Mouse (Mus musculus) heart, embryonic 15.5 days (tissue): Measurements from ENCODE around the gene Sucla2. TPM values are rescaled to one million over a fixed set of nuclear protein-coding genes. Genes with fewer than 3 reads are reported as not detected.
A peak's percentile ranks its signal among the peaks of the same experiment; 100 is the strongest.

Experiments
- ATAC-seq: fragments of 200-750 bp; cut with Nextera tagmentation; replicated peaks from 2 replicates; pipeline ENCODE4 v1.8.0; 2017; ENCODE audit warnings: low read depth, moderate TSS enrichment; ENCODE audit not compliant: insufficient number of reproducible peaks, insufficient read depth, low FRiP score
- H3K27ac ChIP-seq: fragments of 300-500 bp; sonication (generic); 2 replicates; pipeline ENCODE4 v1.5.1; 2015; ENCODE audit warnings: mild to moderate bottlenecking, inconsistent platforms
- H3K27me3 ChIP-seq: fragments of 300-500 bp; sonication (generic); 2 replicates; pipeline ENCODE4 v1.6.1; 2015; ENCODE audit warnings: inconsistent platforms
- H3K36me3 ChIP-seq: fragments of 300-500 bp; sonication (generic); 2 replicates; pipeline ENCODE4 v1.6.1; 2015; ENCODE audit warnings: mild to moderate bottlenecking, inconsistent platforms
- H3K4me1 ChIP-seq: fragments of 300-500 bp; sonication (generic); replicated peaks from 2 replicates; pipeline ENCODE4 v1.6.1; 2015; ENCODE audit warnings: inconsistent platforms
- H3K4me2 ChIP-seq: fragments of 300-500 bp; sonication (generic); 2 replicates; pipeline ENCODE4 v1.6.1; 2015; ENCODE audit warnings: inconsistent platforms, mild to moderate bottlenecking, moderate library complexity
- H3K4me3 ChIP-seq: fragments of 300-500 bp; sonication (generic); 2 replicates; pipeline ENCODE4 v1.5.1; 2015; ENCODE audit warnings: mild to moderate bottlenecking, inconsistent platforms
- H3K9ac ChIP-seq: fragments of 300-500 bp; sonication (generic); 2 replicates; pipeline ENCODE4 v1.6.1; 2015; ENCODE audit warnings: mild to moderate bottlenecking, inconsistent platforms
- H3K9me3 ChIP-seq: fragments of 300-500 bp; sonication (generic); replicated peaks from 2 replicates; pipeline ENCODE4 v1.6.1; 2016; ENCODE audit warnings: inconsistent platforms
- WGBS: fragments of 180-500 bp; shearing (Covaris S2); methylation state at CpG from one replicate; pipeline ENCODE4 v1.1.7; 2015; ENCODE audit warnings: mixed read lengths; 5-methylcytosine and 5-hydroxymethylcytosine counted together
- polyA plus RNA-seq: library from polyadenylated mRNA; unstranded; fragments of >200 nt; fragmentation: Nextera tagmentation; extraction: Ambion mirVana; gene quantifications from 2 replicates; pipeline ENCODE4 v1.2.1, GENCODE M21; 2015

Sucla2 gene
- polyA plus RNA-seq, 1 experiment from 2014 or later, result 257 TPM

- Histone ChIP-seq H3K4me3 (no peak overlapping the region), H3K27me3 (no peaks in the 10 kb centered on the region), H3K9ac (no peak overlapping the region), H3K36me3 (no peaks in the 10 kb centered on the region), H3K4me2 (no peak overlapping the region), H3K4me1 (no peaks in the 10 kb centered on the region), H3K9me3 (peaks cover 10% of the 10 kb centered on the region; the same call in 1 of the 2 replicates), H3K27ac (no peak overlapping the region)
- ATAC-seq, result no peak
- WGBS, result 68% methylated on average over 3 of the region's 3 CpGs
Observed at GRCm38 (mm10) chr14:73620880-73621279, 95.8 kb downstream of the Sucla2 start.

- no peak overlapping the region for H3K27ac ChIP-seq
- 69% methylated on average over 1 of the region's 1 CpGs for WGBS
- no peak overlapping the region for H3K9ac ChIP-seq
- no peak overlapping the region for H3K4me2 ChIP-seq
- H3K4me1 ChIP-seq, result no peaks in the 10 kb centered on the region
- no peaks in the 10 kb centered on the region for H3K36me3 ChIP-seq
- no peak overlapping the region for H3K4me3 ChIP-seq
- H3K27me3 ChIP-seq, result no peaks in the 10 kb centered on the region
- ATAC-seq, result no peak
- peaks cover 10% of the 10 kb centered on the region; the same call in 1 of the 2 replicates for H3K9me3 ChIP-seq
Observed at GRCm38 (mm10) chr14:73622988-73623387, 97.9 kb downstream of the Sucla2 start.

- Histone ChIP-seq H3K4me2 (no peak overlapping the region), H3K4me1 (no peaks in the 10 kb centered on the region), H3K27ac (no peak overlapping the region), H3K9ac (no peak overlapping the region), H3K27me3 (no peaks in the 10 kb centered on the region), H3K4me3 (no peak overlapping the region), H3K9me3 (no peaks in the 10 kb centered on the region), H3K36me3 (no peaks in the 10 kb centered on the region)
- no peak for ATAC-seq
- WGBS, result 61% methylated on average over 3 of the region's 3 CpGs
Observed at GRCm38 (mm10) chr14:73625469-73625868, 100.3 kb downstream of the Sucla2 start.

GRCm38 (mm10) chr14:73631511-73631910, 106.4 kb downstream of the Sucla2 start:
- ATAC-seq, result no peak
- H3K4me2 ChIP-seq, result no peak overlapping the region
- 84% methylated on average over 4 of the region's 4 CpGs for WGBS

GRCm38 (mm10) chr14:73632648-73633263, 107.6 kb downstream of the Sucla2 start:
- Histone ChIP-seq H3K9ac (no peak overlapping the region), H3K4me3 (no peak overlapping the region), H3K36me3 (no peaks in the 10 kb centered on the region), H3K27me3 (no peaks in the 10 kb centered on the region), H3K4me2 (no peak overlapping the region), H3K9me3 (0 out of 2 replicates have a peak, but pooled peaks cover 6% of the 10 kb centered on the region), H3K4me1 (peaks cover 2% of the 10 kb centered on the region), H3K27ac (peak overlapping the region; percentile 49)
- WGBS, result 44% methylated on average over 9 of the region's 9 CpGs
- peak; percentile 72; the same call in 1 of the 2 replicates for ATAC-seq

More at GRCm38 (mm10) chr14:73631511-73631910, 106.4 kb downstream of the Sucla2 start:
- Histone ChIP-seq H3K4me3 (no peak overlapping the region), H3K27me3 (no peaks in the 10 kb centered on the region), H3K36me3 (no peaks in the 10 kb centered on the region), H3K4me1 (peaks cover 2% of the 10 kb centered on the region), H3K9ac (no peak overlapping the region), H3K9me3 (0 out of 2 replicates have a peak, but pooled peaks cover 6% of the 10 kb centered on the region), H3K27ac (no peak overlapping the region)

GRCm38 (mm10) chr14:73634356-73634755, 109.2 kb downstream of the Sucla2 start:
- Histone ChIP-seq H3K9me3 (0 out of 2 replicates have a peak, but pooled peaks cover 6% of the 10 kb centered on the region), H3K27me3 (no peaks in the 10 kb centered on the region), H3K36me3 (no peaks in the 10 kb centered on the region), H3K27ac (no peak overlapping the region), H3K4me3 (no peak overlapping the region), H3K4me1 (peaks cover 2% of the 10 kb centered on the region), H3K4me2 (no peak overlapping the region), H3K9ac (no peak overlapping the region)
- 86% methylated on average over 3 of the region's 3 CpGs for WGBS
- ATAC-seq, result no peak

GRCm38 (mm10) chr14:73637460-73637859, 112.3 kb downstream of the Sucla2 start:
- Histone ChIP-seq H3K36me3 (no peaks in the 10 kb centered on the region), H3K4me1 (peaks cover under 1% of the 10 kb centered on the region), H3K4me3 (no peak overlapping the region), H3K4me2 (no peak overlapping the region), H3K9ac (no peak overlapping the region), H3K9me3 (0 out of 2 replicates have a peak, but pooled peaks cover 6% of the 10 kb centered on the region), H3K27me3 (no peaks in the 10 kb centered on the region), H3K27ac (no peak overlapping the region)
- ATAC-seq, result no peak

Other genes starting within 250 kb of the Sucla2 start
- gene Rb1, start 199.5 kb upstream of the Sucla2 start, polyA plus RNA-seq, result 9.9 and 12.7 TPM in 2 replicates
- 728 and 777 TPM in 2 replicates for gene Itm2b, start 140.0 kb upstream of the Sucla2 start, polyA plus RNA-seq
- 48.4 and 51.6 TPM in 2 replicates for gene Med4, start 15.3 kb upstream of the Sucla2 start, polyA plus RNA-seq
- 4.2 and 4.6 TPM in 2 replicates for gene Nudt15, start 22.9 kb downstream of the Sucla2 start, polyA plus RNA-seq
- not detected in 2 replicates for gene Gm21750, start 135.9 kb downstream of the Sucla2 start, polyA plus RNA-seq